Mouse (Mus musculus) C2C12 (cell line): Measurements from ENCODE around the gene Myod1.

ENCODE experiments used
- CTCF ChIP-seq: IDR thresholded peaks from one replicate; pipeline ENCODE4 v1.5.1; 2011; ENCODE audit not compliant: control insufficient read depth, insufficient read depth, insufficient read length
- FOSL1 ChIP-seq: IDR thresholded peaks from one replicate; pipeline ENCODE4 v1.8.0; 2011; ENCODE audit warnings: mild to moderate bottlenecking, low read length; ENCODE audit not compliant: poor library complexity, insufficient read depth, severe bottlenecking
- MAX ChIP-seq: IDR thresholded peaks from one replicate; pipeline ENCODE4 v1.6.1; 2011; ENCODE audit warnings: mild to moderate bottlenecking, control low read depth
- MYOD1 ChIP-seq: IDR thresholded peaks from one replicate; pipeline ENCODE4 v1.6.1; 2011; ENCODE audit warnings: low read depth; ENCODE audit not compliant: control insufficient read depth, insufficient read length
- MYOG ChIP-seq: IDR thresholded peaks from one replicate; pipeline ENCODE4 v1.6.1; 2011; ENCODE audit not compliant: control insufficient read depth, insufficient read length; ENCODE audit errors: extremely low read depth
- USF1 ChIP-seq: IDR thresholded peaks from one replicate; pipeline ENCODE4 v1.6.1; 2011; ENCODE audit warnings: low read depth, mild to moderate bottlenecking, control low read depth, moderate library complexity

GRCm38 (mm10) chr7:46408606-46409005 is 32.3 kb downstream of the Myod1 start:
- no peak for TF ChIP-seq CTCF
- no peak for TF ChIP-seq MAX
- no peak for TF ChIP-seq USF1
- no peak for TF ChIP-seq MYOD1
- TF ChIP-seq MYOG, result no peak
- TF ChIP-seq FOSL1, result no peak
